Mouse (Mus musculus) adrenal gland, postnatal 25 days (tissue): ENCODE data around the gene Gpx5. TPM values are rescaled to one million over a fixed set of nuclear protein-coding genes. Genes with fewer than 3 reads are reported as not detected.

Experiments used
- DNase-seq: peaks from one replicate; pipeline ENCODE4 v3.0.0; 2021; ENCODE audit warnings: mixed read lengths
- long read RNA-seq: library from polyadenylated mRNA; stranded (forward); transcript quantifications from one replicate; pipeline ENCODE4 v2.0.0, GENCODE M21; 2021
- total RNA-seq: library from RNA; stranded (reverse); gene quantifications from 2 replicates; pipeline ENCODE4 v1.2.3, GENCODE M21; 2021

The Gpx5 gene
- not detected in 2 replicates for total RNA-seq
- long read RNA-seq = 0 reads

DNA sequence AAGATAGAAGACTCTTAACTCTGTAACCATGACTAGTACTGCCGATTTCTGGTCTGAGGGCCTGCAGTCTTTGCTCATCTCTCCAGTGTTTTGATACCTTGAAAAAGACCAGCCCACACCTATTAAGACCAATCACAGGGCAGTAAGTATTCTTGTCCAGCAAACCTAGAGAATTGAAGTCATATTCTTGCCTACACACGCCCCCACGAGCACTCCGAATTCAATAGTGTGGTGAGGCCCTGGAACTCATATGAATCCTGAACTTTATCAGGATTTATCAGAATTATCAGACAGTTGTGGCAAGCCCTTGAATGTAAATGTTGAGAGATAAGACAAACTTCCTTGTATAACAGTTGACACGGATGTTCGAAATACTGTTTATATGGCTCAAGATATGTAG, at the start of gene Gpx5:
Gene Gpx5 (minus strand): TSS at position 101 of the 400 bp plus-strand sequence.
- DNase-seq = no peak

DNA sequence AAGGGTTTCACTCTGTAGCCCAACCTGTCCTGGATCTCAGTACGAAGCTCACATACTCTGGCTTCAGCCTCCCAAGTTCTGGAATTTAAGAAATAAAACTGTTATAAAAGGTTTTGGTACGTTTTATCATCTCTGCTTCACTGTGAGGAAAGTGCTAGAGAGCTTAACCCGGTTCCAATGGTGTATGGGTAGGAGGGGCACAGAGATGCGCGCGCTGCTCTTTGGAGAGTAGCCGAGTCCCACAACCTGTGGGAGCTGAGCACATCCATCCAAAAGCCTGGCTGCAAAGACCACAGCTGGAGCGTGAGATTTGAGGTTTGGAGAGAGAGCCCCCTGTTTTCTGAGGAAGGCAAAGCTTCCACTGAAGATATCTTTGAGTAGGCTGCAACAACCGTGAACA, 34.9 kb upstream of the Gpx5 start:
- DNase-seq = no peak

GRCm38 (mm10) chr13:21326657-21327211, 34.2 kb upstream of the Gpx5 start:
- peak; percentile 86 for DNase-seq

DNA sequence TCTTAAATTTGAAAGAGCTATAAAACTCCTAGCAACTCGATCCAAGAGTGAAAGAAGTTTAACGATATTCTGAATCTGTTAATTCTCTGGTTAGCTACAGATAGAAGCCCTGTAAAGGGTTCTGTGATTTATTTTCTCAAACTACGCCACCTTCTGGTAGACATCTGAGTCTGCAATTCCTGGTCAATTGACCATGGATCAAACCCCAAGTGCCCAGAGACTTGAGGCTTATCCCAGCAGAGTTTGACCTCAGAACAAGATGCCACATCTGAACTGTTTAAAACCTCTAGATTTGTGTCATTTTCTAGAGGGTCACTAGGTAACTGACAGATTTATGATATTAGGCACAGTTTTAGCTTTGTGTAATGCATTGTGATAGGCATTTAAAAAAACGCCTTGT, 33.7 kb upstream of the Gpx5 start:
- no peak for DNase-seq

DNA sequence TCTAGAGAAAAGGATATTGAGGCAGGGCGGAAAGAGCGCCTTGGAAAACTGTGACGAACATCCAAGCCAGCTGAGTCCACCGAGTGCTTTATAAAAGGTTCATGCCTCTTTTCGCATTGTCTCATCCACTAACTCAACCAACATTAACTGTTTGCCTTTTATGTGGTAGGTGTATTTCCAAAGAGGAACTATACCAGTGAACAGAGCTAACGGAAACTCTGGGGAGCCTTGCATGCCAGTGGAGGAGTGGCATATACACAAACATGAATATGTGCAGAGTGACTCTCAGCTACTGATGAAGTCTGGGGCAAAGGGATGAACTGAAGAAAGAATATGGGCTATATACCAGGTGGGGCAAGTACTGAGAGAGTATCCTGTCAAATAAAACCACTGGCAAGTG, 30.9 kb upstream of the Gpx5 start:
- no peak for DNase-seq

- peak; percentile 28 for DNase-seq
These were observed 30.2 kb upstream of the Gpx5 start for GRCm38 (mm10) chr13:21322509-21323375.

DNA sequence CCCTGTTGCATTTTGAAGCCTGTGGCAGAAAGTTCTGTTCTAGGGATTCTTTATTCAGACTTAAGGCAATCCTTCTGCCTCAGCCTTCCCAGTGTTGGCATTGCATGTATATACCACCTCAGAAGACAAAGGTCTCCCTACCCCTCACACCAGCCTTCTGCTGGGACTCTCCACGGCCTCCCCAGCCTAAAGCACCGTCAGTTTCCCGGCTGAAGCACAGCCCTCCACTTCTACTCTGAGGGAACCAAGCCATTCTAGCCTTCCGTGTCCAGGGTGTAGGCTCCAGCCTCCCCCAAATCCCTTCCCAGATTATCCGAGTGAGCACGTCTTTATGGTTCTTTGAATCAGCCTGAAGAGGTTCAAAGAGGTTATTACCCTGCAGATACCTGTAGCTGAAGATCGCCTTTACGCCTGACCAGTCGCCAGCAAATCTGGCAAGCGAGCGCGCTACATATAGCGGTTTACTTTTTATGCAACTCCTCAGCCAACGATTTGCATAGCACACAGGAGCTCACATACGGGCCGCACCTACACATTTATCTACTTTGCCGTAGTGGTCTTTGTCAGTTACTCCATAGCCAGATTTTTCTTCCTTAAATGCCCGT, 29.5 kb upstream of the Gpx5 start:
- no peak for DNase-seq

DNA sequence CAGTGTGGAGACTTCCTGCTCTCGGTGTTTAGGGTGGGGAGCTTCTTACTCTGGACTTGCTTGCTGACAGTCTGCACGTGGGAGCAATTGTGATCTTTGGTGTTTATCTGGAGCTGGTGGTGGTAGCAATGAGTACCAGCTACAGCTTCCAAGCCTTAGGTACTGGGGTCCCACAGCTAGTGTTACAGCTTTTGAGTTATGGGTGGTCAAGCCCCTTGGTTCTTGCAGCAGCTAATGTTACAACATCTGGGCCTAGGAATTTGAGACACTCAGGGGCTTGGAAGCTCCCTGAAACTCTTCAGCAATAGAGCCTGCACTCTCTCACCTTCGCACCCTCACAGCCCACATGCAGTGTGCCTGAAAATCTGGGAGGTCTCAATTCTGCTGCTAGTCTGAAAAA, 27.7 kb upstream of the Gpx5 start:
- no peak for DNase-seq

GRCm38 (mm10) chr13:21313903-21314302, 21.4 kb upstream of the Gpx5 start:
- DNase-seq = no peak

GRCm38 (mm10) chr13:21312854-21313253, 20.3 kb upstream of the Gpx5 start:
- DNase-seq = no peak

GRCm38 (mm10) chr13:21311926-21312325, 19.4 kb upstream of the Gpx5 start, which contains the start of gene Gpx6:
TSS of gene Gpx6 (plus strand) at chr13:21312125.
- no peak for DNase-seq

DNA sequence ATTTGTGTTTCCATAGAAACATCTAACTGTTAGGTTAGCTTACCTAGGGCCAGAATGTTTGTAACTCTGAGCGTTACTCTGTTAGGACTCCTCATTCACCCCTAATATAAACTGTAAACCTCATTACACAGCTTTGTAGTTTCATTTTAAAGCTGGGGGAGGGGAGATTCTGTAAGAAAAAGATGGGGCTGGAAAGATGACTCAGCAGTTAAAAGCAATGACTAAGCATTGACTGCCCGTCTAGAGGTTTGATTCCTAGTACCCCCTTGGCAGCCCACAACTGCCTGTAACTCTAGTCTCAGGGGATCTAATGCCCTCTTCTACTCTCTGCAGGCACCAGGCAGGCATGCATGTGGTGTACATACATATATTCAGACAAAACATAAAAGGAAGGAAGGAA, 17.3 kb upstream of the Gpx5 start:
- no peak for DNase-seq

GRCm38 (mm10) chr13:21304483-21305066, 12.0 kb upstream of the Gpx5 start:
- no peak for DNase-seq

DNA sequence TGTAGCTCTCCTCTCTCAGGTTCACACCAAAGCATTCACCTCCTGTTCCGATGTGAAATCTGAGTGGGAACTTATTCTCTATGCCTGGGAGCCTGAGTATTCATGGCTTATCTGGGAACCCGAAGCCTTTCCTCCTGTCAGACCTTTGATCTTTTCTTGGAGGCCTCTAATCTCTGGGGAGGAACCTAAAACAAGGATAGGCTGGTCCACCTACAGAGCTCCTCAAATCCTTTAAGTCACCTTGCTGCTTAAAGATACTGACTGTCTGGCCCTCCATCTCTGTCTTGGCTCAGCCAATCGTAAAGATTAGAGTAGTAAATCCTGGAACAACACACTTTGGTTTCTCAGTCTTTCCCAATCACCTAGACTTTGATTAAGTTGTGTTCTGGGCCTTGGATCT, 6.0 kb upstream of the Gpx5 start:
- DNase-seq = no peak

- peak; percentile 60 for DNase-seq
These were observed 13.0 kb downstream of the Gpx5 start for GRCm38 (mm10) chr13:21279559-21279958.

DNA sequence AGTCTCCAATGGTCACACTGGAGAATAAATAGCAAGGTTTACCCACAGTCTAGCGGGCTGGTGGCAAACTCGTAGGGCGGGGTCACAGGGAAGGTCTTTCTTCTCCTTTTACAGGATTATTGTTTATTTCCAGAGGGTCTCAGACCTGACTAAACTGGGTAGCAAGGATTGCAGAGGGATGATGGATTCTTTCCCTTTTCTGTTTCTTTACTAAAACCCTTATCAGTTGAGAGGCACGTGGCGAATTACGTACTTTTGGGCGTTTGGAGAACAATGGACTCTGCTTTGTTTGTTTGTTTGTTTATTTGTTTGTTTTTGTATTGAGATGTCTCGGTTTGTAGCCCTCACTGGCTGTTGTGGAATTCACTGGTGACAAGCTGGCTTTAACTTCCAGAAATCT, 13.5 kb downstream of the Gpx5 start:
- no peak for DNase-seq

DNA sequence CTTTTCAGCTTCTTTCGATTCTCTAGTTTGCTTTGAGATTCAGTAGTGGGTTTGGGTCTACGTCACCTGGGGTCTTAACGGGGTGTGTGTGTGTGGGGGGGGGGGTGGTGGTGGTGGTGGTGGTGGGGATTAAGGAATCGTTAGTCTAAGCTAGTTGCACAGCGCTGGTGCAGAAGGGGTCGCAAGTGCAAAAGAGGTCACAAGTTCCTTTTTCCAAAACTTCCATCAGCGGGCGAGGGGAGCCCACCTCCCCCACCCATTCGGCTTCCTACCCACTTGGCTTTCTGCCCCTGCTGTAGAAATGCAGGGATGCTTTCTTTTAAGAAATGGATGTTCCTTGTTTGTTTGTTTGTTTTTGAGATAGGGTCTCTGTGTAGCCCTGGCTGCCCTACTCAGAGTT, 16.0 kb downstream of the Gpx5 start:
- no peak for DNase-seq

- peak; percentile 62 for DNase-seq
These were observed 16.5 kb downstream of the Gpx5 start for GRCm38 (mm10) chr13:21275815-21276550.

DNA sequence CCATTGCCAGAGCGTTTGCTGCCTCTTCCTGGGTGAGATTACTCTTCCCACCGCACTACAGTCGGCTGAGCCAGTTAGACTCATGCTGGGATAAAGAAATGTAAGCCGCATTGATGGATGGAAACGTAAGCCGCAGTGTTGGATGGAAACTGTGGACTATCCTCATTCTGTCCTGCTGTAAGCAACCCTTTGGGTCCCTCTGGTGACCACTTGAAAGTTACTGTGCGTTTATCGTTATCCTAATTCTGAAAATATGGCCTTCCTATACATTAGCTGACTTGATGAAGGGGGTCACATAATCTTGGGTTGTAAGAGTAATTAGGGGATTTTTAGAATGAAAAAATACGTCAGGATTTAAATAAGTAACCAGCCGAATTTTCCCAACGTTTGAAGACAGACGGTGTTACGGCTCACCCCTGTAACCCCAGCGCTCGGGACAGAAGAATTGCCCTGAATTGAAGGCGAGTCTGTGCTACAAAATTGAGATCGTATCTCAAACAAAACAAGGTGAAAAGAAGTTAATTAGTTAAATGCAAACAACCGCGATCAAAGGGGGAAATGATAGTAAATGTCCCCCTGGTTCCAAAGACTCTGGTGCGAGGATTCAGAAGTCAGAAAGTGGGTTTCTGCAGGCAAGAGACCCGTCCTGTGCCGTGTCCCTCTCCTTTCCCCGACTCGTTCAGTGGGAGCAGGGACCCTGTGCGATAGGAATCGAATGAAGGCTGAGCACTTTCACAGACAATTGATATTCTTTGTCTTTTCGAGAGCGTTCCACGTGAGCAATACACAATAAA, 17.3 kb downstream of the Gpx5 start:
- DNase-seq = no peak

DNA sequence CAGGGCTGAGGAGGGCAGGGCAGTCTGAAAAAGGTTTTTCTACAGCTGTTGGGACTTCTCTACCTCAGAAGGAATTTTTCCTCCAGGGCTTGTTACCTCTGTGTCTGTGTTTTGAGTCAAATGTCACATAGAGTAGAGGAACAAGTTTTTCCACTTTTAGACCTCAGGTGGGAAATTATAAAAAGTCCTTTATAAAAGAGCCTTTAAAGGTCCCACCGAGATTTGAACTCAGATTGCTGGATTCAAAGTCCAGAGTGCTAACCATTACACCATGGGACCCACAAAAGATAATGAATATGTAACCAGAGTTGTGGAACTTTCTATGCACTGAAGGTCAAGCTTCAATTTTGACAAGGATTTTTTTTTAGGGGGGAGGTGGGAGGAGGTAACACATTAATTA, 24.3 kb downstream of the Gpx5 start:
- DNase-seq = no peak

- no peak for DNase-seq
These were observed 25.0 kb downstream of the Gpx5 start for GRCm38 (mm10) chr13:21267541-21267940.

DNA sequence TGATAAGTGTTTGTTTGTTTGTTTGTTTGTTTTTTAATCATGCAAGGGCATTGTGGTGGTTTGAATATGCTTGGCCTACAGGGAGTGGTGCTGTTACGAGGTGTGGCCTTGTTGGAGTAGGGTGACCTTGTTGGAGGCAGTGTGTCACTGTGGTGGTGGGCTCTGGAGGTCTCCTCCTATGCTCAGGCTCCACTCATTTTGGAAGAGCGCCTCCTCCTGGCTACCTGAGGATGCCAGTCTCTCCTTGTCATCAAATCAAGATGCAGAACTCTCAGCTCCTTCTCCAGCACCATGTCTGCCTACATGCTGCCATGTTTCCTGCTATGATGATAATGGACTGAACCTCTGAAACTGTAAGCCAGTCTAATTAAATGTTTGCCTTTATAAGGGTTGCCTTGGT, 26.8 kb downstream of the Gpx5 start:
- no peak for DNase-seq
